Mouse (Mus musculus): ENCODE data around the gene Stk32c. TPM values are rescaled to one million over a fixed set of nuclear protein-coding genes. Genes with fewer than 3 reads are reported as not detected.

Stk32c gene
- polyA plus RNA-seq, 1 experiment from 2014 or later = 0.11 TPM

DNA sequence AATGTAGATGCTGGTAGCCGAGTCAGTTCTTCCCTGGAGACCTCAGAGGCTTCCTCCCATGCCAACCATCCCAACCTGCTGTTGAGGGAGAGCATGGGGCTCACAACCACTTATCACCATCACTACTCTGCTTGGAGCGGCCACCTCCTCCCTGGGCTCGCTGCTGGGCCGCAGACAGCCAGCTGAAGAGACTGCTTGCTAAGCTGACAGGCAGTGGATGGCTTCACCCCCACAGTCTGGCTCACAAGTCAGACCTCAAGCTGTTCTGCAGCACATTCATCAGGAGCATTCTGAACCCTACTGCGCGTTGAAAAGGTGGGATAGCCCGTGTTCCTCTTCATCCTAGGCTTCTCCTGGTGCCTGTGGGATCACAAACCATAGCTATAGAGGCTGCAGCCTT is 54.6 kb downstream of the Stk32c start:
- 75% methylated on average over 7 of the region's 7 CpGs for WGBS

DNA sequence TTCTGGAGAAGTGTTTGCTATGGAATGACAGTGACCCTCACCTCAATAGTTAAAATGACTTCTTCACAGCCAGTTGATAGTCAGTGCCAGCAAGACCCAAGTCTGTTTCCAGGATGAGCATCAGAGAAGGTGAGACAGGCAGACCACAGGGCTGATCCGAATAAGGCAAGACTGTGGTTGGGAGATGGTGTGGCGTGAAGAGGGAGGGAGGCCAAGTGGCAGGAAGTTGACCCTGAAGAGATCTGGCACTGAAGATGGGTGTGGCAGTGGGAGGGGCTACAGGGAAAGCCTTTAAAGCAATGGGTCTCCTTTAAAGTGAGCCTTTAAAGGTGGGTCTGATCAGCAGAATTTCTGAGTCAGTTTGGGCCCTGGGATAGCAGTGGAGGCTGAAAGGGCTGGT is 55.6 kb downstream of the Stk32c start:
- no peaks in the 10 kb centered on the region for H3K36me3 ChIP-seq (ENCODE audit: control insufficient read depth, insufficient read depth, low read length)
- H3K4me1 ChIP-seq (replicated peaks; ENCODE audit: control insufficient read depth, insufficient read depth) = no peaks in the 10 kb centered on the region
- no peak overlapping the region for H3K4me2 ChIP-seq (replicated peaks; ENCODE audit: low read depth)
- WGBS = 23% methylated on average over 2 of the region's 2 CpGs
- no peaks in the 10 kb centered on the region for H3K27me3 ChIP-seq (ENCODE audit: control insufficient read depth, insufficient read depth, low read length)
- no peak overlapping the region for H3K9ac ChIP-seq (ENCODE audit: low read length)
- ATAC-seq (ENCODE audit: low FRiP score, low TSS enrichment) = no peak
- H3K4me3 ChIP-seq (ENCODE audit: low read depth, low read length) = no peak overlapping the region
- no peaks in the 10 kb centered on the region for H3K9me3 ChIP-seq (ENCODE audit: control insufficient read depth, low read length)
- TF ChIP-seq CTCF (IDR thresholded peaks at IDR 0.05; ENCODE audit: low read depth) (no peak), EP300 (optimal IDR thresholded peaks at IDR 0.05) (no peak)
- no peak for DNase-seq (ENCODE audit: low spot score)
- H3K27ac ChIP-seq (replicated peaks) = no peak overlapping the region

More for the DNA sequence above, 54.6 kb downstream of the Stk32c start:
- Histone ChIP-seq H3K4me2 (replicated peaks; ENCODE audit: low read depth) (no peak overlapping the region), H3K27me3 (ENCODE audit: control insufficient read depth, insufficient read depth, low read length) (no peaks in the 10 kb centered on the region), H3K9ac (ENCODE audit: low read length) (no peak overlapping the region), H3K4me1 (replicated peaks; ENCODE audit: control insufficient read depth, insufficient read depth) (no peaks in the 10 kb centered on the region), H3K9me3 (ENCODE audit: control insufficient read depth, low read length) (no peaks in the 10 kb centered on the region), H3K36me3 (ENCODE audit: control insufficient read depth, insufficient read depth, low read length) (no peaks in the 10 kb centered on the region), H3K4me3 (ENCODE audit: low read depth, low read length) (no peak overlapping the region), H3K27ac (replicated peaks) (no peak overlapping the region)
- TF ChIP-seq EP300 (optimal IDR thresholded peaks at IDR 0.05) (no peak), CTCF (IDR thresholded peaks at IDR 0.05; ENCODE audit: low read depth) (no peak)
- ATAC-seq (ENCODE audit: low FRiP score, low TSS enrichment) (no peak), DNase-seq (ENCODE audit: low spot score) (no peak)

DNA sequence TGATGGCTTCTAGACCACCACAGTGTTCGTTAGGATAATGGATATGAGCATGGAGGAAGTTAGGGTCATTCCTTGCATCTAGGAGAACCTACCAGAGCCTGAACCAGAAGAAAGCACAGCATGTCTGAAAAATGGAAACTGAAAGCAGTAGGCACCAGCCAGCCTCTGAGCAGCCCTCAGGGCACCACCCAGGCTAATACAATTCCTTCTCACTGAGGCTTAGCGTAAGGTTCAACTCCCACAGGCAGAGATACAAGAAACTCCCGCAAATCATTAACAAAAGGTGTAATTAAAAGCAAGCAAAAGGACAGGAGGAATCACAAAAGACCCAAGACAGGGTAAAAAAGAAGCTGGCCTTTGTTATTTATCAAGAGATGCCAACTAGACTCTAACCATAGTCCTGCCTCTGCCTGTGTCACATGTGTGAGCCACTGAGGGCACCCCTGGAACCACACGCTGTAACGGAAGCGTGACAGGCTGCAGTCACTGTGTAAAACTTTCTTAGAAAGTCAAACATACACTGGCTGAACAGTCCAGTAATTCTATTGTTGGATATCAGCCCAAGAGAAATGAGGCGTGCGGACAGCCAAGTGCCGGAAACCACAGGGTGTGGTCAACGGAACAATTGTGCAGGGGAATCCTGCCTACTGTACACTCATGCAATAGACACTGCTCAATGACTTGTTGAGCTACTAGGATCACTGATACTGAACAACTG is 56.6 kb downstream of the Stk32c start:
- Histone ChIP-seq H3K27ac (replicated peaks) (no peak overlapping the region), H3K4me1 (replicated peaks; ENCODE audit: control insufficient read depth, insufficient read depth) (no peaks in the 10 kb centered on the region), H3K27me3 (ENCODE audit: control insufficient read depth, insufficient read depth, low read length) (no peaks in the 10 kb centered on the region), H3K4me3 (ENCODE audit: low read depth, low read length) (no peak overlapping the region), H3K9me3 (ENCODE audit: control insufficient read depth, low read length) (no peaks in the 10 kb centered on the region), H3K9ac (ENCODE audit: low read length) (no peak overlapping the region), H3K36me3 (ENCODE audit: control insufficient read depth, insufficient read depth, low read length) (no peaks in the 10 kb centered on the region), H3K4me2 (replicated peaks; ENCODE audit: low read depth) (no peak overlapping the region)
- DNase-seq (ENCODE audit: low spot score) (no peak), ATAC-seq (ENCODE audit: low FRiP score, low TSS enrichment) (no peak)
- WGBS = 37% methylated on average over 10 of the region's 10 CpGs
- TF ChIP-seq CTCF (IDR thresholded peaks at IDR 0.05; ENCODE audit: low read depth) (no peak), EP300 (optimal IDR thresholded peaks at IDR 0.05) (no peak)

DNA sequence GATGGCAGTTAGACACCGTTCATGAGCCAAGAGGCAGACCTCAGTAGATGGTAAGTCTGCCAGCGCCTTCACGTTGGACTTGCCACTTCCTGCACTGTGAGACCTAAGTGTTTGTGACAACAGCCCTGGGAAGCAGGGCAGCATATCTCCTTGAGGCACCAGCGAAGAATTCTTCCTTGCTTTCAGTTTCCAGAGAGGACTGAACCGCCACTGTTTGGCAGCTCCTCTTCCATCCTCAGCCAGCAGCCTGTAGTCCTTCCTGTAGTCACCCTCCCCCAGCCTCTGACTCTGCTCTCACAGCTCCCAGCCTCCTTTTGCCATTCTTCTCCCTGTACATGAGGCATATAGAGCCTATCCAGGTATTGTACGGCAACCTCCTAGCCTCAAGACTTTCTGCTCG is 60.2 kb downstream of the Stk32c start:
- H3K36me3 ChIP-seq (ENCODE audit: control insufficient read depth, insufficient read depth, low read length) = no peaks in the 10 kb centered on the region
- no peak overlapping the region for H3K4me2 ChIP-seq (replicated peaks; ENCODE audit: low read depth)
- no peaks in the 10 kb centered on the region; the same call in 1 of the 2 replicates for H3K27me3 ChIP-seq (ENCODE audit: control insufficient read depth, insufficient read depth, low read length)
- TF ChIP-seq EP300 (optimal IDR thresholded peaks at IDR 0.05) (no peak), CTCF (IDR thresholded peaks at IDR 0.05; ENCODE audit: low read depth) (no peak)
- DNase-seq (ENCODE audit: low spot score) (no peak), ATAC-seq (ENCODE audit: low FRiP score, low TSS enrichment) (no peak)
- H3K9ac ChIP-seq (ENCODE audit: low read length) = no peak overlapping the region
- H3K27ac ChIP-seq (replicated peaks) = no peak overlapping the region
- H3K4me1 ChIP-seq (replicated peaks; ENCODE audit: control insufficient read depth, insufficient read depth) = no peaks in the 10 kb centered on the region
- WGBS = 66% methylated on average over 7 of the region's 7 CpGs
- H3K9me3 ChIP-seq (ENCODE audit: control insufficient read depth, low read length) = no peaks in the 10 kb centered on the region
- no peak overlapping the region for H3K4me3 ChIP-seq (ENCODE audit: low read depth, low read length)

DNA sequence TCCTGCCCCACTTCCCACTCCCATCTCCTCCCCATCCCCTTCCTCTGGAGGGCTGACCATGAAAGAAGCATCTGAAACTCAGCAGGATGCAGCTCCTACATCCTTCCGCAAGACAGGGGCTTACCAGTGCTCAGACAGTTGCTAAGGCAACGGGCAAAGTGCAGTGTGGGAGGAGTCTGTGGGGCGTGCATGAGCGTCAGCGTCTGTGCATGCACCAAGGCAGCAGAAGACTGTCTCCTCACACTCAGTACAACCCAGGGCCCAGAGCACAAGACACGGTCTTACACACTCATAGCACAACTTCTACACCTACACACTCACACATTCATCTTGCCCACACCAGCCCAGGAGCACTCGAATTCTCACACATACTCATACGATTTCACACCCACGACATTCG is 62.0 kb downstream of the Stk32c start:
- no peaks in the 10 kb centered on the region; the same call in 1 of the 2 replicates for H3K27me3 ChIP-seq (ENCODE audit: control insufficient read depth, insufficient read depth, low read length)
- no peaks in the 10 kb centered on the region for H3K36me3 ChIP-seq (ENCODE audit: control insufficient read depth, insufficient read depth, low read length)
- 32% methylated on average over 10 of the region's 10 CpGs for WGBS
- H3K4me3 ChIP-seq (ENCODE audit: low read depth, low read length) = no peak overlapping the region
- no peak overlapping the region for H3K4me2 ChIP-seq (replicated peaks; ENCODE audit: low read depth)
- ATAC-seq (ENCODE audit: low FRiP score, low TSS enrichment) (peak; percentile 54; the same call in 1 of the 2 replicates), DNase-seq (ENCODE audit: low spot score) (peak; percentile 46)
- TF ChIP-seq EP300 (optimal IDR thresholded peaks at IDR 0.05) = no peak
- no peak for TF ChIP-seq CTCF (IDR thresholded peaks at IDR 0.05; ENCODE audit: low read depth)
- no peak overlapping the region for H3K27ac ChIP-seq (replicated peaks)
- no peaks in the 10 kb centered on the region for H3K4me1 ChIP-seq (replicated peaks; ENCODE audit: control insufficient read depth, insufficient read depth)
- H3K9me3 ChIP-seq (ENCODE audit: control insufficient read depth, low read length) = no peaks in the 10 kb centered on the region
- no peak overlapping the region for H3K9ac ChIP-seq (ENCODE audit: low read length)

DNA sequence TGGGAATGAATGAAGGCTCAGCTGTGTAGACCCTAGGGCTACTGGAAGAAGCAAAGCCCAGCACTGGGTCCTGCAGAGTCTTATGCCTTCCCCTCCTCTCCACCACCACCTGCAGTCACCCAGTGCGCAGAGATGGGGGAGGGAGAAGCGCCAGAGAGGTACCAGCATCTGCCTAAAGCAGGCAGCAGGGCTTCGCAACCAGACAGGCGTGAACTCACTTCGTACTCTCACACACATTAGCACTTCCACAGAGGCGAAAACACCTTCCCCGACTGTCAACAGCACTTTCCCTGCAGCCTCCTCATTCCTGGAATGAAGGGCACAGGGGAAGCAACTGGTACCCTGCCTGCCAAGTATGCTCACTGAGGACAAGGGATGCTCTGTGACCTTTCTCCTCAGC is 63.7 kb downstream of the Stk32c start:
- 43% methylated on average over 6 of the region's 7 CpGs for WGBS
- Histone ChIP-seq H3K27me3 (ENCODE audit: control insufficient read depth, insufficient read depth, low read length) (no peaks in the 10 kb centered on the region; the same call in 1 of the 2 replicates), H3K27ac (replicated peaks) (no peak overlapping the region), H3K36me3 (ENCODE audit: control insufficient read depth, insufficient read depth, low read length) (no peaks in the 10 kb centered on the region), H3K9me3 (ENCODE audit: control insufficient read depth, low read length) (no peaks in the 10 kb centered on the region), H3K9ac (ENCODE audit: low read length) (no peak overlapping the region), H3K4me3 (ENCODE audit: low read depth, low read length) (no peak overlapping the region), H3K4me1 (replicated peaks; ENCODE audit: control insufficient read depth, insufficient read depth) (no peaks in the 10 kb centered on the region), H3K4me2 (replicated peaks; ENCODE audit: low read depth) (no peak overlapping the region)
- TF ChIP-seq CTCF (IDR thresholded peaks at IDR 0.05; ENCODE audit: low read depth) = no peak
- no peak for TF ChIP-seq EP300 (optimal IDR thresholded peaks at IDR 0.05)
- DNase-seq (ENCODE audit: low spot score) (no peak), ATAC-seq (ENCODE audit: low FRiP score, low TSS enrichment) (no peak)
